Mouse (Mus musculus): ENCODE results near the gene 4430402I18Rik. TPM values are rescaled to one million over a fixed set of nuclear protein-coding genes. Genes with fewer than 3 reads are reported as not detected.

4430402I18Rik gene
- polyA plus RNA-seq, 1 experiment from 2014 or later: 1.4 TPM

DNA sequence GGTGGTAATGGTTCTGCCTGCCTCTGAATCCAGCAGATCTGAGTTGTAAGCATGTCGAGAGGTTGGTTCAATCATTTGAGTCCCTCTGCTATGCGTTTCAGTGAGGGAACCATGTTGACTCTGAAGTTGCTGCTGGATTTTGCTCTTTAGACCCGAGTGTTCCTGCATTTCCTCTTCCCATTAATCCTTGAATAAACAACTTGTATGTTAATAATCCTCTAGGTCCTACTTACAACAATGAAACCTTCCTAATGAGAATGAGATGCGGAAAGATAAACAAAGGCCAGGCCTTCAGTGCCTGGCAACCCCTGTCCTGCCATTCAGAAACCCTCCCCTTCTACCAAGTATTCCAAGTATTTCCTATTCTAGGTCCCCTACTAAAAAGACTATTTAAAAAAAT lies 51.1 kb downstream of the 4430402I18Rik start:
- H3K4me1 ChIP-seq (ENCODE audit: control insufficient read depth, insufficient read depth, low read length): no peaks in the 10 kb centered on the region
- H3K4me2 ChIP-seq (ENCODE audit: low read length): no peak overlapping the region
- H3K9ac ChIP-seq (ENCODE audit: low read depth, low read length): no peak overlapping the region
- peaks cover 2% of the 10 kb centered on the region; the same call in 1 of the 2 replicates for H3K36me3 ChIP-seq (ENCODE audit: control insufficient read depth, insufficient read depth, low read length)
- no peak overlapping the region for H3K27ac ChIP-seq (ENCODE audit: low read length)
- no peaks in the 10 kb centered on the region for H3K27me3 ChIP-seq (ENCODE audit: control insufficient read depth, insufficient read depth, low read depth, low read length)
- H3K9me3 ChIP-seq (replicated peaks; ENCODE audit: control insufficient read depth, low read length, poor library complexity, severe bottlenecking): no peaks in the 10 kb centered on the region
- no peak for ATAC-seq
- H3K4me3 ChIP-seq (ENCODE audit: low read depth, low read length): no peak overlapping the region
- 67% methylated on average over 4 of the region's 4 CpGs for WGBS

GRCm38 (mm10) chr19:28915602-28916250 lies 51.9 kb downstream of the 4430402I18Rik start:
- Histone ChIP-seq H3K4me3 (ENCODE audit: low read depth, low read length) (no peak overlapping the region), H3K4me2 (ENCODE audit: low read length) (no peak overlapping the region), H3K4me1 (ENCODE audit: control insufficient read depth, insufficient read depth, low read length) (no peaks in the 10 kb centered on the region), H3K27ac (ENCODE audit: low read length) (no peak overlapping the region), H3K27me3 (ENCODE audit: control insufficient read depth, insufficient read depth, low read depth, low read length) (no peaks in the 10 kb centered on the region), H3K9ac (ENCODE audit: low read depth, low read length) (no peak overlapping the region), H3K36me3 (ENCODE audit: control insufficient read depth, insufficient read depth, low read length) (peaks cover 5% of the 10 kb centered on the region), H3K9me3 (replicated peaks; ENCODE audit: control insufficient read depth, low read length, poor library complexity, severe bottlenecking) (no peaks in the 10 kb centered on the region)
- WGBS: 70% methylated on average over 2 of the region's 2 CpGs
- peak; percentile 64; the same call in 1 of the 2 replicates for ATAC-seq

DNA sequence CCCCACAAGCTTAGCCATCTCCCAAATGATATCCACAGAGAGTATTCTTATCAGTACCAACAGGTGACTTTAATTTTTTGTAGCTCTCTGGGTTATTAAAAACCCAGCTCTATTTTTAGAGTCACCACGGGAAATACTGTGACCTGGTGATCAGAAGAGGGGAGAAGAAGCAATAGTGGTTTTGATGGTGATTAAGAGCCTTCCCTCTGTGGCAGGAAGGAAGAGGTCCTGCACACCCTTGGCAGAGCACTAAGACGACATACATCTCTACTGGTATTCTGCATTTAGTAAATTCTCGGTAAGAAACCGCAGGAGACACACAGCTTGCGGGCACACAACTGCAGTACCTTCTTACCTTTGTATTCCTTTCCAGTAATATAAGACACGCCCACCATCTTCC lies 53.0 kb downstream of the 4430402I18Rik start:
- Histone ChIP-seq H3K9me3 (replicated peaks; ENCODE audit: control insufficient read depth, low read length, poor library complexity, severe bottlenecking) (no peaks in the 10 kb centered on the region), H3K27me3 (ENCODE audit: control insufficient read depth, insufficient read depth, low read depth, low read length) (no peaks in the 10 kb centered on the region), H3K9ac (ENCODE audit: low read depth, low read length) (no peak overlapping the region), H3K36me3 (ENCODE audit: control insufficient read depth, insufficient read depth, low read length) (peaks cover 5% of the 10 kb centered on the region), H3K27ac (ENCODE audit: low read length) (no peak overlapping the region), H3K4me3 (ENCODE audit: low read depth, low read length) (no peak overlapping the region), H3K4me2 (ENCODE audit: low read length) (no peak overlapping the region), H3K4me1 (ENCODE audit: control insufficient read depth, insufficient read depth, low read length) (no peaks in the 10 kb centered on the region)
- WGBS: 90% methylated on average over 6 of the region's 6 CpGs
- no peak for ATAC-seq

DNA sequence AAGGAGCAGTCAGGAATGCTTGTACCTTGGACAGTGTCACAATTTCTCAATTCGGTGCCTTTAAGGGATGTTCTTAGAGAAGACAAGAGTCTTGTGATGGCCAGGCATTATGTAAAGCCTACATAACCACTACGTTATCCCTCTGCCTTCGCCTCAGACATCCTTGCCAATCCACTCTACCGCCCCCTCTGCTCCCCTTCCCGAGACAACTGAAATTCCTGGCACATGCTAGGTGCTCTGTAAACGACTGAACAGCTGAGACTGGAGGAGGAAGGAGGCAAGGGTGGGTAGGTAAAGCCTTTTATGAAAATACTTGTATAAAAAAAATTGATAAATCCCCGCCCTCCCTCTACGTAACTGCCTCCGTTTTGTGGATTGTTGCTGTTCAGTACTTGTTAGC lies 58.9 kb downstream of the 4430402I18Rik start:
- H3K4me2 ChIP-seq (ENCODE audit: low read length): no peak overlapping the region
- H3K27ac ChIP-seq (ENCODE audit: low read length): no peak overlapping the region
- H3K36me3 ChIP-seq (ENCODE audit: control insufficient read depth, insufficient read depth, low read length): peaks cover 14% of the 10 kb centered on the region
- no peaks in the 10 kb centered on the region for H3K4me1 ChIP-seq (ENCODE audit: control insufficient read depth, insufficient read depth, low read length)
- H3K27me3 ChIP-seq (ENCODE audit: control insufficient read depth, insufficient read depth, low read depth, low read length): no peaks in the 10 kb centered on the region
- no peak for ATAC-seq
- WGBS: 86% methylated on average over 9 of the region's 9 CpGs
- no peak overlapping the region for H3K4me3 ChIP-seq (ENCODE audit: low read depth, low read length)
- no peaks in the 10 kb centered on the region for H3K9me3 ChIP-seq (replicated peaks; ENCODE audit: control insufficient read depth, low read length, poor library complexity, severe bottlenecking)
- no peak overlapping the region for H3K9ac ChIP-seq (ENCODE audit: low read depth, low read length)

DNA sequence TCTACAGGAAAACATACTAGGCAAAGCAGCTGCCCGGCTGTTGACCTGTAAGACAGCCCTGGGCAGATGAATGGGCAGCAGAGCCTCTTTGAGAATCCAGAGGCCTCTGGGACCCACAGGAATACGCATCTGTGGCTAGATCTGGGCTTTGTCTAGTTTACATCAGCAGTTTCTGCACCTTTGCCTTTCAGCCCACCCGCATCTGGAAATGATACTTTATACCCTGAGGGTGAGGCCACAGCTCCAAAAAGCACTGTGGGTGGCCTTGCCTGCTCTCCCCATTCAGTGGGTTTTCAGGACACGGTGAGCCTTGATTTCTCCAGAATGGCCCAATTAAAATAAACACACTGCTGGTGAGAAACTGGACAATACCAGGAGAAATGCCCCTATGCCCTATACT lies 59.4 kb downstream of the 4430402I18Rik start:
- no peak overlapping the region for H3K4me2 ChIP-seq (ENCODE audit: low read length)
- H3K27ac ChIP-seq (ENCODE audit: low read length): no peak overlapping the region
- no peak overlapping the region for H3K4me3 ChIP-seq (ENCODE audit: low read depth, low read length)
- no peaks in the 10 kb centered on the region for H3K4me1 ChIP-seq (ENCODE audit: control insufficient read depth, insufficient read depth, low read length)
- no peak overlapping the region for H3K9ac ChIP-seq (ENCODE audit: low read depth, low read length)
- 66% methylated on average over 4 of the region's 4 CpGs for WGBS
- H3K9me3 ChIP-seq (replicated peaks; ENCODE audit: control insufficient read depth, low read length, poor library complexity, severe bottlenecking): no peaks in the 10 kb centered on the region
- no peaks in the 10 kb centered on the region for H3K27me3 ChIP-seq (ENCODE audit: control insufficient read depth, insufficient read depth, low read depth, low read length)
- no peak for ATAC-seq
- H3K36me3 ChIP-seq (ENCODE audit: control insufficient read depth, insufficient read depth, low read length): peaks cover 11% of the 10 kb centered on the region

DNA sequence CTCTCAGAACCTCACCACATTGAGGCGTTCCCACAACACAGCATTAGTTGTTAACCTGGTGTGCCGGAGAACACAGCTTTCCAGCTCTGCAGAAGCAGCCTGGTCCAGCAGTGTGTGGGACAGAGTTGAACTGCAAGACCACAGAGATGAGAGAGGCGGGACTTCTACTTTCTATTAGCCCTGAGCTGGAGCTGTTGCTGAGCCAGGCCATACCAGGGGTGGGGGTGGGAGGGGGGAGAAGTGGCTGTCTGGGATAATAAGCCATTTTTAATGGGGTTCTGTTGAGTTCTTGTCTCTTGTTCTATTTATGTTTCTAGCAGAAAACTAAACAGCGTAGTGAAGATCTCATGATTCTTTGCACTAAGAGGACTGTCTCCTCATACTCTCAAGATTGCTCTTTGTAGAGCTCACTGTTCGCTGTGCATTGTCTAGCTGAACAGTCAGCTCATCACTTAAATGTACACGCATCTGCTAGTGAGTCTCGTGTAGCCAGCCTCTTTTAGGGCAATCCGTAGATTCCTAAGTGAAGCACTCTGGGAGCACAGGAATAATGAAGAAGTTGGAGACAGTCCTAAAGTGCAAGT lies 64.0 kb downstream of the 4430402I18Rik start:
- H3K27me3 ChIP-seq (ENCODE audit: control insufficient read depth, insufficient read depth, low read depth, low read length): no peaks in the 10 kb centered on the region
- H3K9ac ChIP-seq (ENCODE audit: low read depth, low read length): no peak overlapping the region
- no peak overlapping the region for H3K27ac ChIP-seq (ENCODE audit: low read length)
- H3K36me3 ChIP-seq (ENCODE audit: control insufficient read depth, insufficient read depth, low read length): peaks cover 6% of the 10 kb centered on the region; the same call in 1 of the 2 replicates
- no peaks in the 10 kb centered on the region for H3K9me3 ChIP-seq (replicated peaks; ENCODE audit: control insufficient read depth, low read length, poor library complexity, severe bottlenecking)
- H3K4me1 ChIP-seq (ENCODE audit: control insufficient read depth, insufficient read depth, low read length): no peaks in the 10 kb centered on the region
- no peak overlapping the region for H3K4me3 ChIP-seq (ENCODE audit: low read depth, low read length)
- H3K4me2 ChIP-seq (ENCODE audit: low read length): no peak overlapping the region
- WGBS: 90% methylated on average over 8 of the region's 8 CpGs
- no peak for ATAC-seq

GRCm38 (mm10) chr19:28902806-28903205 lies 64.8 kb downstream of the 4430402I18Rik start:
- no peak overlapping the region for H3K27ac ChIP-seq (ENCODE audit: low read length)
- ATAC-seq: no peak
- H3K9me3 ChIP-seq (replicated peaks; ENCODE audit: control insufficient read depth, low read length, poor library complexity, severe bottlenecking): no peaks in the 10 kb centered on the region
- no peak overlapping the region for H3K4me2 ChIP-seq (ENCODE audit: low read length)
- H3K9ac ChIP-seq (ENCODE audit: low read depth, low read length): no peak overlapping the region
- H3K4me3 ChIP-seq (ENCODE audit: low read depth, low read length): no peak overlapping the region
- WGBS: 85% methylated on average over 4 of the region's 4 CpGs
- peaks cover 6% of the 10 kb centered on the region; the same call in 1 of the 2 replicates for H3K36me3 ChIP-seq (ENCODE audit: control insufficient read depth, insufficient read depth, low read length)
- no peaks in the 10 kb centered on the region for H3K4me1 ChIP-seq (ENCODE audit: control insufficient read depth, insufficient read depth, low read length)
- no peaks in the 10 kb centered on the region for H3K27me3 ChIP-seq (ENCODE audit: control insufficient read depth, insufficient read depth, low read depth, low read length)

GRCm38 (mm10) chr19:28902111-28902510 lies 65.5 kb downstream of the 4430402I18Rik start:
- no peak for ATAC-seq
- H3K27ac ChIP-seq (ENCODE audit: low read length): no peak overlapping the region

DNA sequence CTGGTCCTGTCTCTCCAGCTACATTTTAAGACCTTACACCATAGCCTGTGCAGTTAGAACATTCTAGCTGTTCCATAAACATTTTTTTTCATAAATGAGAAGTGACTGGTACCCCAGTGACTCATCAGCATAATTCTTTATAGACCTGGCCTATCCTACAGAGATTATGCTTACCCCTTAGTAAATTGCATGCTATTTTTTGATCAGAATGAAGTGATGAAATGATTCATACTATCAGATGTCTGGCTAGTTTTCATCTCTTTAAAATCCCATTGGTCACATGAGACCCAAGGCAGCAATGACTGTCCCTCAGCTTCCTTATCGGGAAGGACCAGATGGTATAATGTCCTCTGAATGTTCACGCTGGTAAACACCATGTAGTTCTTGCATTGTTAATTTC lies 66.8 kb downstream of the 4430402I18Rik start:
- Histone ChIP-seq H3K4me3 (ENCODE audit: low read depth, low read length) (no peak overlapping the region), H3K9ac (ENCODE audit: low read depth, low read length) (no peak overlapping the region), H3K4me1 (ENCODE audit: control insufficient read depth, insufficient read depth, low read length) (no peaks in the 10 kb centered on the region), H3K4me2 (ENCODE audit: low read length) (no peak overlapping the region), H3K36me3 (ENCODE audit: control insufficient read depth, insufficient read depth, low read length) (peaks cover 6% of the 10 kb centered on the region; the same call in 1 of the 2 replicates), H3K27ac (ENCODE audit: low read length) (no peak overlapping the region), H3K9me3 (replicated peaks; ENCODE audit: control insufficient read depth, low read length, poor library complexity, severe bottlenecking) (no peaks in the 10 kb centered on the region), H3K27me3 (ENCODE audit: control insufficient read depth, insufficient read depth, low read depth, low read length) (no peaks in the 10 kb centered on the region)
- WGBS: 89% methylated on average over 2 of the region's 2 CpGs
- no peak for ATAC-seq

More at GRCm38 (mm10) chr19:28902111-28902510, 65.5 kb downstream of the 4430402I18Rik start:
- no peaks in the 10 kb centered on the region for H3K9me3 ChIP-seq (replicated peaks; ENCODE audit: control insufficient read depth, low read length, poor library complexity, severe bottlenecking)
- H3K4me1 ChIP-seq (ENCODE audit: control insufficient read depth, insufficient read depth, low read length): no peaks in the 10 kb centered on the region
- no peak overlapping the region for H3K4me3 ChIP-seq (ENCODE audit: low read depth, low read length)
- H3K27me3 ChIP-seq (ENCODE audit: control insufficient read depth, insufficient read depth, low read depth, low read length): no peaks in the 10 kb centered on the region
- no peak overlapping the region for H3K4me2 ChIP-seq (ENCODE audit: low read length)
- H3K9ac ChIP-seq (ENCODE audit: low read depth, low read length): no peak overlapping the region
- WGBS: 38% methylated on average over 2 of the region's 2 CpGs
- H3K36me3 ChIP-seq (ENCODE audit: control insufficient read depth, insufficient read depth, low read length): peaks cover 6% of the 10 kb centered on the region; the same call in 1 of the 2 replicates

Measured in midbrain, embryonic 16.5 days (tissue).